Comparison of ENCODE assay signal across 23 mouse cellular contexts in the genomic region with DNA sequence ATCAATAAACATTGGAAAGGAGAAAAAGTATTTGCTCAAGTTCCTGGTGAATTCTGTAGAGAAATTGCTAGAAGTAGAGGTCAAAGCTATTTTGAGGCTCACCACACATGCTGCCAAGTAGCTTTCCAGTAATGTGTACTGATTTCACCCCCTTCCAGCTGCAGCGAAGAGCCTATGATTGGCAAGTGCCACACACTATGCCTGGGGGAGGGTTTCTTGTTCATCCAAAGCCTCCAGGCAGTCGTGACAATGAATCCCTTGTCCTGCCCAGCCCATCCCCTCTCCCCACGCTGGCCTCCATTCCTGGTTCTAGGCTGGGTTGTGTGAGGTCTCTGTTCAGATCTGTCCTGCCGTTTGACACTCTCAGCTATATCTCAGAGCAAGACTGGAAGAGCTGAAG. TPM values are rescaled to one million over a fixed set of nuclear protein-coding genes. Genes with fewer than 3 reads are reported as not detected.
A peak's percentile ranks its signal among the peaks of the same experiment; 100 is the strongest.
DNase-seq lines count a peak whose midpoint lies in the region; TF ChIP-seq lines count a peak whose summit lies in the region.
"Had no signal": no experiment of that assay in that cellular context is flagged by ENCODE, and none has a peak within 500 bp of the region (broad histone marks: within the 10 kb centered on the region; RNA-seq: fewer than 3 reads in every experiment).

No protein-coding gene starts in this region.

- peak; percentile 28 for DNase-seq in gastrocnemius, adult 2 months
- DNase-seq in gastrocnemius, postnatal 10 days, result no peak
- peak; percentile 30 to 35 for DNase-seq in layer of hippocampus, adult 8-10 months (ENCODE audit: low spot score in 2 of 2)
- no peak for DNase-seq in layer of hippocampus, adult 9-10 months (ENCODE audit: low spot score)
- DNase-seq in Muller cell, postnatal 12 days (ENCODE audit: inconsistent ontology term), result peak; percentile 79
- peak; percentile 70 for DNase-seq in adipocyte (ENCODE audit: low spot score)
- no peak for DNase-seq in embryo, embryonic 11 days
- DNase-seq in lung, postnatal 36 days, result no peak
- DNase-seq: adrenal gland, postnatal 14 days; B cell, adult 2 months; forebrain, postnatal 0 days; kidney, adult 8-10 months; kidney, postnatal 10 days; liver, postnatal 0 days; thymus, postnatal 14 days had no signal

- H3K4me3 ChIP-seq in gastrocnemius, adult 2 months, result no peak overlapping the region
- H3K4me3 ChIP-seq: heart, embryonic 13.5 days; hindbrain, embryonic 10.5 days; intestine, embryonic 15.5 days; midbrain, embryonic 10.5 days; myocyte had no signal

- TF ChIP-seq CTCF in gastrocnemius, adult 2 months (IDR thresholded peaks at IDR 0.05), result no peak

- no peak overlapping the region for H3K27ac ChIP-seq in gastrocnemius, adult 2 months
- H3K27ac ChIP-seq: heart, embryonic 13.5 days; hindbrain, embryonic 10.5 days; intestine, embryonic 15.5 days; midbrain, embryonic 10.5 days; stomach, postnatal 0 days had no signal

- intact Hi-C loops in gastrocnemius, adult 2 months (cut with DNase I), result no loop called here

RNA-seq across cellular contexts. Expression of a gene that starts 7.8 kb away (rescaled TPM):
- 1 to 10 TPM; 2.3 to 2.8 TPM for total RNA-seq in gastrocnemius, adult 2 months (2021)
- total RNA-seq in gastrocnemius, postnatal 10 days (2021), result 1 to 10 TPM; 6.3 to 9.2 TPM
- 10 to 100 TPM in 1 of 4 experiments, 1 to 10 TPM in 2, under 1 TPM in 1; 0.85 to 15.3 (median 5.2) TPM for total RNA-seq in layer of hippocampus, adult 8-10 months (2022)
- total RNA-seq: CH12.LX had no signal

RNA-seq across cellular contexts. Expression of a gene that starts 47.5 kb away (rescaled TPM):
- not detected for total RNA-seq in gastrocnemius, adult 2 months (2021)
- total RNA-seq in gastrocnemius, postnatal 10 days (2021), result not detected
- under 1 TPM; 0.07 to 0.31 (median 0.17) TPM for total RNA-seq in layer of hippocampus, adult 8-10 months (2022)
- total RNA-seq: CH12.LX; gastrocnemius, adult 18-20 months had no signal

RNA-seq across cellular contexts. Expression of a gene that starts 58.2 kb away (rescaled TPM):
- under 1 TPM in 1 of 2 experiments, not detected in 1; 0.11 TPM for total RNA-seq in gastrocnemius, adult 2 months (2021)
- total RNA-seq in gastrocnemius, postnatal 10 days (2021), result 1 to 10 TPM in 1 of 2 experiments, under 1 TPM in 1; 0.56 to 4.4 TPM
- 10 to 100 TPM in 1 of 4 experiments, 1 to 10 TPM in 1, not detected in 2; 7.9 to 12.2 TPM for total RNA-seq in layer of hippocampus, adult 8-10 months (2022)

Comparison
In these comparisons a context has a peak if more than half of its experiments do, and no peak if none do; other contexts are left out.
1. DNase-seq: peak in gastrocnemius, adult 2 months (single experiment), layer of hippocampus, adult 8-10 months (2 of 2), Muller cell, postnatal 12 days (single experiment) and adipocyte (single experiment); none in gastrocnemius, postnatal 10 days (single experiment), layer of hippocampus, adult 9-10 months (single experiment), embryo, embryonic 11 days (single experiment) and lung, postnatal 36 days (single experiment).